Mouse (Mus musculus) embryonic facial prominence, embryonic 10.5 days (tissue): ENCODE results near the gene Naa38. TPM values are rescaled to one million over a fixed set of nuclear protein-coding genes. Genes with fewer than 3 reads are reported as not detected.

Experiments used
- DNase-seq: peaks from one replicate; pipeline ENCODE4 v3.0.0-alpha.2; 2017; ENCODE audit warnings: low spot score
- H3K27ac ChIP-seq: fragments of 300-500 bp; sonication (generic); replicated peaks from 2 replicates; pipeline ENCODE4 v1.5.1; 2016; ENCODE audit warnings: mild to moderate bottlenecking
- H3K27me3 ChIP-seq: fragments of 300-500 bp; sonication (generic); replicated peaks from 2 replicates; pipeline ENCODE4 v1.6.1; 2016; ENCODE audit warnings: low read depth, mild to moderate bottlenecking; ENCODE audit not compliant: poor library complexity, severe bottlenecking
- H3K36me3 ChIP-seq: fragments of 300-500 bp; sonication (generic); replicated peaks from 2 replicates; pipeline ENCODE4 v1.6.1; 2016; ENCODE audit warnings: mild to moderate bottlenecking, moderate library complexity
- H3K4me1 ChIP-seq: fragments of 300-500 bp; sonication (generic); 2 replicates; pipeline ENCODE4 v1.6.1; 2016
- H3K4me3 ChIP-seq: fragments of 300-500 bp; sonication (generic); 2 replicates; pipeline ENCODE4 v1.5.1; 2016; ENCODE audit warnings: mild to moderate bottlenecking, moderate library complexity
- H3K9me3 ChIP-seq: fragments of 300-500 bp; sonication (generic); 2 replicates; pipeline ENCODE4 v1.6.1; 2016; ENCODE audit warnings: mild to moderate bottlenecking
- WGBS: fragments of 180-500 bp; shearing (Covaris S2); methylation state at CpG from one replicate; pipeline ENCODE4 v1.1.7; 2016; 5-methylcytosine and 5-hydroxymethylcytosine counted together
- polyA plus RNA-seq: library from polyadenylated mRNA; unstranded; fragments of >200 nt; fragmentation: Nextera tagmentation; extraction: Ambion mirVana; gene quantifications from 2 replicates; pipeline ENCODE4 v1.2.1, GENCODE M21; 2016

Naa38 gene
- polyA plus RNA-seq, 1 experiment from 2014 or later, result 137 TPM

DNA sequence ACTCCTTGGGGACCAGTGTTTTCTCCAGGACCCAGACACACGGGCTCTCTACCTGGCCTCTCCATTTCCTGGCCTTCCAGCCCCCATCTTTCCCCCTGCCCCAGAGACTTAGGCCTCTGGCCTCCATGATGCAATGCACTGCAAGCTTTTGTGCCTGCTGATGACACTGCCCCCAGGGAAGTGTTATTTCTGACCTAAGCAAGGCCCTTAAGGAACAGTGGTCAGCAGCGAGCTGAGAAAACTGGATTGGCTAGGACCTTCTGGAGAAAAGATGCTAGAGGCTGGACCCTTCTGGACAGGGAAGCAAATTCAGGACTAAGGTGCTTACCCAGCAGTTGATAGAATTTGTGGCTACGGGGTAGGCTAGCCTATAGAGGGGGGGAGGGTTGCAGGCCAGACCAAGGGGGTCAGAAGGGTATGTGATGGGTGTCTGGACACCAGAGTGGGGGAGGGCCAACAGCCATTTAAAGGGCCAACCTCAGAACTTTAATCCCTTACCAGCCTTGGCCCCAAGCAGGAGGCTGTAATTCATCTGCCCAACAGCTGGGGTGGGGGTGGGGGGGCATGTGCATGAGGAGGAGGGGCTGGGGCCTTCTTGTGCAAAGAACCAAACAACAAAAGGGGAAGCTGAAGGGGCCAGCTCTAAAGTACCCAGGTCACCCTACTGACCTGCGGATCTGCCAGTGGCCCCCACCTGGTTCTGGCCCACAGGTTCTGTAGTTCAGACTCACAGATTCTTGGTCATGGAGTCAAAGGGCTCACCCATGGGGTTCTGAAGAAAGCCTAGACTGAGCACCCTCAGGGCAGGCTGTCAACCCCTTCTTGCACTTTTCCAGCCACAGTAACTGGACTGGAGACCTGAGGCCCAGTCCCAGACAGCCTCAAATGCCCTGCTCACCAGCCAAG, 19.4 kb downstream of the Naa38 start:
- H3K4me1 ChIP-seq, result peaks cover 94% of the 10 kb centered on the region

DNA sequence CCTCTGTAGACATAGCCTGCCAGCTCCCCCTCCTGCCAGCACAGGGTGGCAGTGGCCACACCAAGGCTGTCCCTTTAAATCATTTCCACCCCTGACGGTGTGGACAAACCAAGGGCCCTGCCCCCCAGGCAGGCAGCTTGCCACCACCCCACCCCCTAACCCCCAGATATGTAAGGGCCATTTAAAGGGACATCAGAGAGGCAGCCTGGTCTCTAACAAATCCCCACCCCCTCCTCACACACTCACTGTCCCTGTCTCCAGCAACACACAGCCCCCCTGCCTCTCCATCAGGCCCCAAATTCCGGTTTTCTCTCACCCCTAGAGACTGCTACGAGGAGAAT, 20.0 kb downstream of the Naa38 start:
- H3K4me3 ChIP-seq, result peak overlapping the region; percentile 93
- no peaks in the 10 kb centered on the region for H3K9me3 ChIP-seq
- peak; percentile 71 for DNase-seq
- peaks cover 94% of the 10 kb centered on the region for H3K4me1 ChIP-seq
- WGBS, result 0% methylated on average over 3 of the region's 3 CpGs
- H3K27me3 ChIP-seq, result no peaks in the 10 kb centered on the region
- peak overlapping the region; percentile 99 for H3K27ac ChIP-seq
- H3K36me3 ChIP-seq, result peaks cover 26% of the 10 kb centered on the region

More for the DNA sequence above, 19.4 kb downstream of the Naa38 start:
- WGBS, result 8% methylated on average over 4 of the region's 4 CpGs
- H3K27ac ChIP-seq, result peak overlapping the region; percentile 99
- no peaks in the 10 kb centered on the region for H3K27me3 ChIP-seq
- H3K9me3 ChIP-seq, result no peaks in the 10 kb centered on the region
- H3K36me3 ChIP-seq, result peaks cover 26% of the 10 kb centered on the region
- peak; percentile 67 for DNase-seq
- peak overlapping the region; percentile 93 for H3K4me3 ChIP-seq

DNA sequence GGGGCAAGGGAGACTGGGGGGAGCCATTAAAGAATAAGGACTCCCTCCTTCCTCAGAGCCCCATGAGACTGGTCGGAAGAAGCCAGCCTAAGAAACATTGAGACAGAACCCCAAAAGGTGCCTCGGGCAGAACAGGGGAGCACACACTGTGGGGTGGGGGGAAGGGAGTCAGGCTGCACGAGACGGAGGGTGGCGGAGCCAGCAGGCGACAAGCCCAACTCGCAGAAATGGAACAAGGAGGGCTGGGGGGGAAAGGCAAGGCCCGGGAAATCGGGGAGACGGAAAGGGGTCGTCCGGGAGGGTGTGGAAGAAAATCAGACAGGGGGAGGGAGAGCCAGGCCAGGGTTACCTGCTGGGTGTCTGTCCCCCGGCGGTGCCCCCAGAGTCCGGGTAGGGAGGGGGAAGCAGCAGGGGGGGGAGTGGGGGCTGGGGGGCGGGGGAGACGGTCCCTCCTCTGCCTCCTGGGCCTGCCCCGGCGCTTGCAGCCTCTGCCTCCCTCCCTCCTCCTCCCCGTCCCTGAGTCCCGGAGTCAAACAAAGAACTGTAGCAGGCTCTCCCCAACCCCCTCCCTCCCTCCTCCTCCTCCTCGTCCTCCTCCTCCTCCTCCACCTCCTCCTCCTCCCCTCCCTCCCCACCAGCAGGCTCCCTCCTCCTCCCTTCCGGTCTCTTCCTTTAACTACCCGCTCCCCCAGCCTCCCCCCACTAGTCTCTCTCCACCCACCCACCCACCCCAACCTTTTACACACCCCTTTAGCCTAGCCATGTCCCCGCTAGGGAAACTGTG, 20.6 kb downstream of the Naa38 start:
- Histone ChIP-seq H3K4me3 (peak overlapping the region; percentile 93), H3K9me3 (no peaks in the 10 kb centered on the region), H3K27ac (peak overlapping the region; percentile 99), H3K4me1 (peaks cover 94% of the 10 kb centered on the region), H3K27me3 (peaks cover 5% of the 10 kb centered on the region), H3K36me3 (peaks cover 26% of the 10 kb centered on the region)
- DNase-seq, result peak; percentile 92
- under 1% methylated on average over 21 of the region's 25 CpGs for WGBS

DNA sequence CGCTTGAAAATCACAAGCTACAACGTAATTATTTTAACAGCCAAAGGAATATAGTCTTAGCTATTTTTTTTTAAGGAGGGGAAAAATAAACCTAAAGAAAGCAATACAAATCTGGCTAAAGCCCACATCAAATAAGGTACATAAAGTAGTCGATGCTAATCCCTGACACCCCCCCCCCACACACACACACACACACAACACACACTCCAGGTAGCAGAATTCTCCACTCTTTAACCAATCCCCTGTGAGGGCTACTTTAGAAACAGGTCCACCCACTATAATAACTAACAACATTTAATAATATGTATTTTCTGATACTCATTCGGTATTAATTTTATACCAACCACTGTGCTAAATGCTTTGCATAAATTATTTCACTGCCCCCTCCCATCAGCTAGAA, 21.2 kb downstream of the Naa38 start:
- Histone ChIP-seq H3K9me3 (no peaks in the 10 kb centered on the region), H3K4me3 (peak overlapping the region; percentile 93), H3K36me3 (peaks cover 26% of the 10 kb centered on the region), H3K4me1 (peaks cover 98% of the 10 kb centered on the region), H3K27ac (peak overlapping the region; percentile 99), H3K27me3 (peaks cover 12% of the 10 kb centered on the region)
- no peak for DNase-seq
- WGBS, result under 1% methylated on average over 4 of the region's 4 CpGs

DNA sequence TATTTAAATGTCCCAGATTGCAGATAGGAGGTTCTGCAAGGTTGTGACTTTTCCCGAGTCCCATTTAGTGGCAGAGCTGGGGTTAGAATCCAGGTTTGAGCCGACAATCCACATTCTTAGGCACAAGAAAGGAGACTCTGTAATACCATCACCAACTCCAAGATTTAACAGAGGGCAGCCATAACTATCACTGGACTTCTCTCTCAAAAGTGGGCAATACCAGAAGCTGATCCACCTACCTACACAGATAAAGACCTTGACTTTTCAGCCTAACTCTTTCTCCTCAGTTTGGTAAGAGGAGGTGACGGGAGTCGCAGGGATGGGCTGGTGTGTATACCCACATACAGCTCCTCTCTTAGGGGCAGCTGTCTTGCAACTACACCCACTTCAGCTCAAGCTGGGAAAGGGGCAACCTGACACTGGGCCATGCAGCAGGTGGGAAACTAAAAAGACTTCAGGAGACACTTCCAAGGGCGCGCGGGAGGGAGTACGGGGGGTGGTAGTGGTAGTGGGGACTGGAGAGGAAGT, 21.7 kb downstream of the Naa38 start:
- Histone ChIP-seq H3K9me3 (no peaks in the 10 kb centered on the region), H3K4me1 (peaks cover 97% of the 10 kb centered on the region), H3K36me3 (peaks cover 21% of the 10 kb centered on the region), H3K27me3 (peaks cover 17% of the 10 kb centered on the region), H3K27ac (peak overlapping the region; percentile 99), H3K4me3 (peak overlapping the region; percentile 93)
- WGBS, result 4% methylated on average over 8 of the region's 8 CpGs
- no peak for DNase-seq

DNA sequence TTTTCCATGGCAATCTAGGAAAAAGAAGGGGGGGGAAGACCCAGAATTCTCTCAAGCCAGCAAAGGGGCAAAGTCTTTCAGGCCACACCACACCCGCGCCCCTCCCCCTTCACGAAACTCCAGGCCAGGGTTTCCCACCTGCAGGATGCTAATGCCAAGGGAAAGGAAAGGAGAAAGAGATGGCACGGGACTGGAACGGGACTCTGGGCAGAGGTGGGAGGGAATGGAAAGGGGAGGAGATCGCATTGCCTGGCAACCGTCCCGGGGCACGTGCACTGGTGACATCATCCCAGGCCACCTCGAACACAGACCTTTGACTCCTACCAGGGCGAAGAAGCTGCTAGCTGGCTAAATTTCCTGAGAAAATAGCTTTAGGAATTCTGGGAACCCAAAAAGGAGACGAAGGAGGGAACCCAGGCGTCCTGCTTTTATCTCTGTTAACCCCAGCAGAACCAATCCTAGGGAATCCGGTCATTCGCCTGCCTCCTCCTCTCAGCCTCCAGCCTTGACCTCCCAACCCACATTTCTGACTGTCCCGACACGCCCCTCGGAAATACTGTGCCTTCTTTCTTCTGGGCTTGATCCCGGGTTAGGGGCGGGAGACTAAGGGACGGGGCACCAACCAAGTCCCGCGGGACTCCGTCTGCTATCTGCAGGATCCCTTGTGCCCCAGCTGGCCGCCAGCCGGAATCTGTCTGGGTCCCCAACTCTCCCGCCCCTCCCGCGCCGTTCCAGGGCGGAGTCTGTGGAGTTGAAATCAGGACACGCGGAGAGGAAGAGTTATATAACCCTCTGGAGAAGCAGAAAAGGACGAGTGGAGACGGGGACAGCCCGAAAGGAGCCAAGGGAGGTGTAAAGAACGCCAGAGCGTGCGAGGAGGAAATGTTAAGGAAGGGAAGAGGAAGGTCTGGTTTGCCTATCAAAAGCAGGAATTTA, 22.4 kb downstream of the Naa38 start:
- Histone ChIP-seq H3K4me1 (peaks cover 90% of the 10 kb centered on the region), H3K4me3 (peak overlapping the region; percentile 93), H3K36me3 (peaks cover 14% of the 10 kb centered on the region), H3K27me3 (peaks cover 24% of the 10 kb centered on the region), H3K9me3 (no peaks in the 10 kb centered on the region), H3K27ac (peak overlapping the region; percentile 99)
- DNase-seq, result peak; percentile 97
- under 1% methylated on average over 39 of the region's 39 CpGs for WGBS

DNA sequence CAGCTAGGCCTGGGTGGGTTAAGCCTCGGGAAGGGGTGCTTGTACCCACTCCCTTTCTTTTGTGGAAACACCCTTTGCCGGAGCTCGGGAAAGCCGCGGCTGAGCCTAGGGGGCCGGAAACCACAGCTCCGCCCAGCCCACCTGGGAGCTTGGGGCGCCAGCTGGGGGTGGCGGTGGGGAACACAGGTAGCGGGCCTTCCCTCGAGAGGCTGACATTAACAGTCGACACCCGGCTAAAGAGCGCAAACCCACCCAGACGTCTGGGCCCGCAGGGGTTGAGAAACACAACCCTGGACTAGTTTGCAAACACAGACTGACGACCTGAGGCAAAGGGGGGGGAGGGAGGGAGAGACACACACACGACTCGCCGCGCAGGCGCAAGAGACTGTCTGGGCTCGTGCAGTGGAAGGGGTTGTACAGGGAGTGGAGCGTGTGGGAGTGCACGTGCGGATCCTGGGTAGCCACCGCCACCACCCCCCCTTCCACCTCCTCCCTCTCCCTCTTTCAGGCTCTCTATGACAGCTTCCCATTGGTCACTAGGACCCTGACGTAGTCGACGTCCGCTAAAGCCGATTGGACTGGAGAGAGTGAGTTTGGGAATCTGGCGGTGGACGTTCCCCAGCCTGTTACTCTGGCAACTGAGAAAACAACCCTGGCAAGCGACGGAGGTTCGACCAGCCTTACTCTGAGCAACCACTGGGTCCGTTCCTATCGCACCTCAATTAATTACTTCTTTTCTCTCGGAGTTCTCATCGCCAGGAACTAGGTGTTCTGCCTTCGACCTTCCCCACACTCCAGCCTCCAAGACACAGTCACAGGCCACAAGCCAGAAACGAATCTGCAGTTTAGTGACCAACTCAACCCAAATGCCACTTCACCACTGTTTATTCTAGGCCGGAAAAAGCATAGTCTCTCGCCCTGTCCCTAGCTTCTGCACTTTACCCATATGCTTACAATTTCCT, 23.5 kb downstream of the Naa38 start:
- H3K4me1 ChIP-seq, result peaks cover 79% of the 10 kb centered on the region
- DNase-seq, result peak; percentile 99
- peak overlapping the region; percentile 93 for H3K4me3 ChIP-seq

DNA sequence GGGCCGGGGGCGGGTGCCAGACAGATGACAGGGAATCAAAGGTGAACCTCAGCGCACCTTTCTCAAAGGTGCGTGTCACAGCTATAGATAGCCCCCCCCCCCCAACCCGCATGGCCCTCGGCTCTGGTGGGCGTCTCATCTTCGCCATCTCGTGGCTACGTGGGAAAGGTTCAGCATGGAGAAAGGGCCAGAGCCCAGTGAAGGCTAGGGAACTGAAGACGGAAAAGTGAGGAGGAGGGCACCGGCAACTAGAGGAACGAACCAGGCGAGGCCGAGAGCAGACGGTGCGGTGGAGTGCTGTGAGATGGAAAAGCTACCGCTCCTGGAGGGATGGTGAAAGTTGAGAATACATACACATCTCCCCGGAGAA, 24.1 kb downstream of the Naa38 start:
- peak overlapping the region; percentile 93 for H3K4me3 ChIP-seq
- H3K4me1 ChIP-seq, result peaks cover 73% of the 10 kb centered on the region
- peak; percentile 70 for DNase-seq
- H3K9me3 ChIP-seq, result no peaks in the 10 kb centered on the region
- H3K36me3 ChIP-seq, result no peaks in the 10 kb centered on the region
- peak overlapping the region; percentile 99 for H3K27ac ChIP-seq
- under 1% methylated on average over 19 of the region's 19 CpGs for WGBS
- H3K27me3 ChIP-seq, result peaks cover 41% of the 10 kb centered on the region

More for the DNA sequence above, 23.5 kb downstream of the Naa38 start:
- WGBS, result under 1% methylated on average over 45 of the region's 45 CpGs
- Histone ChIP-seq H3K27ac (peak overlapping the region; percentile 99), H3K9me3 (no peaks in the 10 kb centered on the region), H3K27me3 (peaks cover 34% of the 10 kb centered on the region), H3K36me3 (peaks cover 3% of the 10 kb centered on the region)

DNA sequence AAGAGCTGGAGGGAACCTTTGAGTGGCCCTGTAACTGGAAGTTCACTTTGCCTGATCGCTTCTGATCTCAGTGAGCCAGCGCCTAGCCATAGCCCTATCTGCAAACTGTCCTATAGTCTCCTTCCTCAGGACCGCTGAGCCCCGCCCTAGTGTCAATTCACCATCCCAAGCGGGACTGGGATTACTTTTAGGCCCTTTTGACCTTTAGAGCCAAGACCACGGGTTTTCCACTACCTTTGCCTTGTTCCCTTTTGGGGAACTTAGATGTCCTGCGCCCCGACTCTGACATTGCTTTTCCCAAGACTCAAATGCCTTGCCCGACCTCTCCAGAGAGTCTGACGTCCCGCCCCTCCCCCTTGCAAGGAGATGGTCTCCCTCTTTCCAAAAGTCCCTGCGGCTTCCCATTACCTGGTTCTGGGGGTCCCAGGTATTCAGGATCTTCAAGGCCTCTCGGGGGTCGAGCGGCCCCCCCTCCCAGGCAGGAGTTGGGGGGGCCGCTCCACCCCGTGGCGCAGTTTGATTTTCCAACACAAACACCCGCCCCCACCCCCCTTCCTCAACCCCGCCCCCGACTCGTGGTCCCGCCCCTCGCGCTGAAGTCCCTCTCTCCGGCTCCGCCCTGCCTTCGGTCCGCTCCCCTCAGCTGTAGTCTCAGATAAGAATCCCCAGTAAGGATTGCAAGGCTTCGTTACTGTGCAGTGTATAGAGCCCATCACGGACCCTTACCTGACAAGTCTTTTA, 24.7 kb downstream of the Naa38 start:
- DNase-seq, result peak; percentile 76
- H3K4me1 ChIP-seq, result peaks cover 67% of the 10 kb centered on the region
- peak overlapping the region; percentile 93 for H3K4me3 ChIP-seq
- no peaks in the 10 kb centered on the region for H3K36me3 ChIP-seq
- H3K27me3 ChIP-seq, result peaks cover 43% of the 10 kb centered on the region
- peak overlapping the region; percentile 99 for H3K27ac ChIP-seq
- WGBS, result 1% methylated on average over 31 of the region's 31 CpGs
- H3K9me3 ChIP-seq, result no peaks in the 10 kb centered on the region

DNA sequence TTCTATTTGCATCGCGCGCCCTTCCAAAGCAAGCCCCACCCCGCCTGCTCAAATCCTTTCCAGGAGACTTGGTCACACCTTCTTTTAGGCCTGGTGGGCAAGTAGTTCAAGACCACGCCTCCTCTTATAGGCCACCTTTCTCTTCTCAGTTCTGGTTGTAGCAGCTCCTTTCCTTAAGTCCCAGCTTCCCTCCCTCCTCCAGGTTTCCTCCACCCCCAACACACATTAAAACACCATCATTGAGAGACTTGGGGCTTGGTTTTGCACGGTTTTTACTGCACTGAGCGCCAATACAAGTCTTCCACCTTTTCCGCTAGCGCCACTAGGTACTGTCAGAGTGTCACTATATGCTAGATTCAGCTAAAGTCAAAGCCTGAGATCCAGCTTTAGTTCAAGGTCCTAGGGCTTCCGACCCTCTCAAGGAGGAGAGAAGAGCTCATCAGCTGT, 25.3 kb downstream of the Naa38 start:
- DNase-seq, result no peak
- Histone ChIP-seq H3K9me3 (no peaks in the 10 kb centered on the region), H3K27me3 (peaks cover 45% of the 10 kb centered on the region), H3K4me1 (peaks cover 61% of the 10 kb centered on the region), H3K4me3 (peak overlapping the region; percentile 93), H3K36me3 (no peaks in the 10 kb centered on the region), H3K27ac (no peak overlapping the region)
- 9% methylated on average over 10 of the region's 10 CpGs for WGBS
